Mouse (Mus musculus) layer of hippocampus, adult 18-20 months (tissue): Measurements from ENCODE around the gene Trp53tg5. TPM values are rescaled to one million over a fixed set of nuclear protein-coding genes. Genes with fewer than 3 reads are reported as not detected.

ENCODE experiments used
- DNase-seq, 2 experiments: peaks; one replicate each; pipeline ENCODE4 v3.0.0; 2022; ENCODE audit warnings: low spot score in 2 of 2
- total RNA-seq, 2 experiments: library from RNA; stranded (reverse); gene quantifications; 2 replicates each; pipeline ENCODE4 v1.2.3; 2021

Trp53tg5 gene
- total RNA-seq, 2 experiments from 2014 or later, result not detected

GRCm38 (mm10) chr2:164496847-164497690 lies 23.5 kb upstream of the Trp53tg5 start, which contains the start of gene Pigt:
Gene Pigt (plus strand): TSS chr2:164497520.
- peak; percentile 86 to 91 for DNase-seq

GRCm38 (mm10) chr2:164496331-164496730 lies 22.8 kb upstream of the Trp53tg5 start:
- no peak for DNase-seq

GRCm38 (mm10) chr2:164494126-164494525 lies 20.6 kb upstream of the Trp53tg5 start:
- peak in 1 of 2 experiments; percentile 36 for DNase-seq

GRCm38 (mm10) chr2:164487812-164488211 lies 14.3 kb upstream of the Trp53tg5 start:
- peak in 1 of 2 experiments; percentile 74 for DNase-seq

- DNase-seq, result peak in 1 of 2 experiments; percentile 19
Observed at GRCm38 (mm10) chr2:164487115-164487527, 13.6 kb upstream of the Trp53tg5 start.

GRCm38 (mm10) chr2:164486258-164487114 lies 13.0 kb upstream of the Trp53tg5 start:
- peak; percentile 73 to 90 for DNase-seq

- DNase-seq, result no peak
Observed at GRCm38 (mm10) chr2:164485681-164486257, 12.2 kb upstream of the Trp53tg5 start, which contains the start of gene Dbndd2. Gene Dbndd2 (plus strand): TSS chr2:164486106.

GRCm38 (mm10) chr2:164470254-164470653 lies 3.3 kb downstream of the Trp53tg5 start:
- DNase-seq, result peak in 1 of 2 experiments; percentile 76

GRCm38 (mm10) chr2:164466787-164467186 lies 6.7 kb downstream of the Trp53tg5 start:
- no peak for DNase-seq

GRCm38 (mm10) chr2:164465161-164465560 lies 8.4 kb downstream of the Trp53tg5 start:
- DNase-seq, result no peak

- peak; percentile 98 for DNase-seq
Observed at GRCm38 (mm10) chr2:164460745-164461551, 12.6 kb downstream of the Trp53tg5 start, which contains the start of gene Gm20458. Gene Gm20458 (plus strand): TSS chr2:164460967.

GRCm38 (mm10) chr2:164458535-164458934 lies 15.0 kb downstream of the Trp53tg5 start:
- no peak for DNase-seq

GRCm38 (mm10) chr2:164457942-164458341 lies 15.6 kb downstream of the Trp53tg5 start:
- DNase-seq, result no peak

GRCm38 (mm10) chr2:164456864-164457300 lies 16.6 kb downstream of the Trp53tg5 start, which contains the start of gene Sys1:
Gene Sys1 (plus strand): TSS chr2:164456964.
- peak; percentile 56 to 67 for DNase-seq

GRCm38 (mm10) chr2:164456413-164456812 lies 17.1 kb downstream of the Trp53tg5 start:
- no peak for DNase-seq

GRCm38 (mm10) chr2:164455421-164456190 lies 17.9 kb downstream of the Trp53tg5 start:
- DNase-seq, result no peak

- DNase-seq, result peak; percentile 39 to 85
Observed at GRCm38 (mm10) chr2:164454846-164455245, 18.7 kb downstream of the Trp53tg5 start.

- no peak for DNase-seq
Observed at GRCm38 (mm10) chr2:164453887-164454500, 19.5 kb downstream of the Trp53tg5 start.
